Mouse (Mus musculus) kidney, adult 2 months (tissue): ENCODE data around the gene Cnot1. TPM values are rescaled to one million over a fixed set of nuclear protein-coding genes. Genes with fewer than 3 reads are reported as not detected.
"Not testable (repeated sequence)": the region's sequence is repeated elsewhere in the genome, so short reads cannot be mapped to it uniquely, and the experiment has no call there.

Source experiments
- DNase-seq: peaks from one replicate; pipeline ENCODE4 v3.0.0; 2021
- H3K27ac ChIP-seq: fragments of 200-500 bp; 2 replicates; pipeline ENCODE4 v1.5.1; 2012; ENCODE audit warnings: low read depth, low read length, control low read depth, inconsistent platforms; ENCODE audit not compliant: insufficient read depth
- H3K27me3 ChIP-seq: fragments of 200-500 bp; replicated peaks from 2 replicates; pipeline ENCODE4 v1.6.1; 2012; ENCODE audit warnings: mild to moderate bottlenecking, moderate library complexity, low read length, inconsistent platforms; ENCODE audit not compliant: control insufficient read depth, insufficient read depth
- H3K36me3 ChIP-seq: fragments of 200-500 bp; 2 replicates; pipeline ENCODE4 v1.6.1; 2012; ENCODE audit warnings: mild to moderate bottlenecking, moderate library complexity, low read length, inconsistent platforms; ENCODE audit not compliant: control insufficient read depth, insufficient read depth
- H3K4me1 ChIP-seq: fragments of 200-500 bp; 2 replicates; pipeline ENCODE4 v1.6.1; 2011; ENCODE audit warnings: low read length; ENCODE audit not compliant: control insufficient read depth, insufficient read depth
- H3K4me3 ChIP-seq: fragments of 200-500 bp; 2 replicates; pipeline ENCODE4 v1.5.1; 2011; ENCODE audit warnings: mild to moderate bottlenecking, low read depth, low read length, control low read depth; ENCODE audit not compliant: insufficient read depth
- CTCF ChIP-seq: fragments of 200-500 bp; conservative IDR thresholded peaks from 2 replicates; pipeline ENCODE4 v1.5.1; 2011; ENCODE audit warnings: low read depth, mild to moderate bottlenecking, control low read depth, low read length, moderate library complexity, mixed read lengths; ENCODE audit not compliant: insufficient read depth, insufficient read length
- POLR2A ChIP-seq: fragments of 200-500 bp; IDR thresholded peaks from one replicate; pipeline ENCODE4 v1.6.1; 2011; ENCODE audit warnings: low read depth, low read length, control low read depth
- WGBS: fragments of 180-500 bp; shearing (Covaris S2); methylation state at CpG from one replicate; pipeline ENCODE4 v1.1.7; 2018; 5-methylcytosine and 5-hydroxymethylcytosine counted together
- polyA plus RNA-seq: library from polyadenylated mRNA; depleted of rRNA; stranded (reverse); fragments of >200 nt; gene quantifications from 2 replicates; pipeline ENCODE4 v1.2.3, GENCODE M21; 2012

Gene Cnot1
- polyA plus RNA-seq, 1 experiment = 57.4 TPM

DNA sequence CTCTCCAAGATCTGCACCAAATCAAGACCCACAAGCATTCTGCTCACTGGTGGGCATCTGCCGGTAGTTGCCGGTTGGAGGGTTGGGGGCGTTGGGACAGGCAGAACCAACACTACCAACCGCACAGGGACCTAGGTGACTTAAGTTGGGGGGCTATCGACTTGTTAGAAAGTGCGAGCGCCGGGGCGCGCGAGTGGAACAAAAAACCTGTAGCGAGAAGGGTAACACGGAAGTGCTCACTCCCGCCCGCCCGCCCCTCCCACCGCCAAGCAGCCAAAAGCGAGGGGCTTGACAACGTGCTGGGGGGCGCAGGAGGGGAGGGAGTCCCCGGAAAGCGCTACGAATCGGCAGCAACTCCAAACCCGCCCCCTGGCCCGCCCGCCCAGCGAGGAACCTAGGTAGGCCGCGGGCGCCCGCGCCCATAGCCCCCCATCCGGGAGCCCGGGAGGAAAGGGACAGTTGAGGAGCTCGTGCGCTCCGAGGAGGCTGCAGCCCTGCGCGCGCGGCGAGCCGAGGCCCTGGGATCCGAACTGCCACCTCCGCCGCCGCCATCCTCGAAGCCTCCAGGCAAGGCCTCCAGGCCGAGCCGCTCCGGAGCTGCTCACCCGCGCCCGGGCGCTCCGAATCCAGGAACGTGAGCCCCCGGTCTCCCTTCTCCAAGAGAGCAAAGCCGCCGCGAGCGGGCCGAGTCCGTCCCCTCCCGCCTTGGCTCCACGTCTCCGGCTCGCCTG is 638 bp downstream of the Cnot1 start:
- peaks cover 13% of the 10 kb centered on the region for H3K4me1 ChIP-seq
- TF ChIP-seq CTCF (no peak), POLR2A (no peak)
- H3K27ac ChIP-seq = peak overlapping the region; percentile 82
- WGBS = under 1% methylated on average over 69 of the region's 69 CpGs
- H3K4me3 ChIP-seq = peak overlapping the region; percentile 95
- no peaks in the 10 kb centered on the region for H3K36me3 ChIP-seq
- no peaks in the 10 kb centered on the region for H3K27me3 ChIP-seq
- DNase-seq = no peak

DNA sequence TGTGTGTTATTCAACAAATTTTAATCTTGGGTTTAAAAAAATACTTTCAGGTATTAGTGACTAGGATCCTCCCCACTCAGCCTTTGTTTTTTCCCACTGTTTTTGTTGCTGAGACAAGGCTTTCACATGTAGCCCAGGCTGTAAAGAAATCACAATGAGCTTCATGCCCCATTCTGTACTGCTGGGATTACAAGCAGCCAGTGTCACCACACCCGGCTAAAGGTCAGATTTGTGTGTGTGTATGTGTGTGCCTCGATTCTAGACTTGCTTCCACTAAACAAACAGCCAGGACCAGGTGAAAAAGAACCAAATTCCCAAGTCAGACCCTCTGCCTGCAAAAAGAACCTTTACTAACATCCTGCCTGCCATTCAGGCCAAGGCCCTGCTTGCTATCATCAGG is 1.8 kb downstream of the Cnot1 start:
- 30% methylated on average over 2 of the region's 2 CpGs for WGBS
- no peaks in the 10 kb centered on the region for H3K27me3 ChIP-seq
- no peak overlapping the region for H3K27ac ChIP-seq
- H3K4me3 ChIP-seq = no peak overlapping the region
- DNase-seq = no peak
- no peak for TF ChIP-seq CTCF
- no peak for TF ChIP-seq POLR2A
- no peaks in the 10 kb centered on the region for H3K36me3 ChIP-seq
- peaks cover 13% of the 10 kb centered on the region for H3K4me1 ChIP-seq

DNA sequence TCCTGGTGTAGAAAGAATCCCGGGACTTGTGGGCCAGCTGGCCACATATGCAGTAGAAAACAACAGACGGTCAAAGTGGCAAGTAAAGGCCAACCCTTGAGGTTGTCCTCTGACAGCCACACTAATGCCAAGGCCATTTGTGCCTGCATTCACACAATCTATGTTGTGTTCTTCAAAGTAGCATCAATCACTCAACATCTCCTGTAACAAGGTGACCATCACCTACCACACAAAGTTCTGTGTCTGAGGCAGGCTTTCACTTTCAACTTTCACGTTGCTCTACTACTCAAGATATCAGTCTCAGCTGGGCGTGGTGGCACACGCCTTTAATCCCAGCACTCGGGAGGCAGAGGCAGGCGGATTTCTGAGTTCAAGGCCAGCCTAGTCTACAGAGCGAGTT is 5.0 kb downstream of the Cnot1 start:
- Histone ChIP-seq H3K4me3 (no peak overlapping the region), H3K27ac (no peak overlapping the region), H3K4me1 (peaks cover 16% of the 10 kb centered on the region), H3K36me3 (no peaks in the 10 kb centered on the region), H3K27me3 (no peaks in the 10 kb centered on the region)
- no peak for TF ChIP-seq CTCF
- no peak for TF ChIP-seq POLR2A
- WGBS = 78% methylated on average over 8 of the region's 8 CpGs
- DNase-seq = no peak

DNA sequence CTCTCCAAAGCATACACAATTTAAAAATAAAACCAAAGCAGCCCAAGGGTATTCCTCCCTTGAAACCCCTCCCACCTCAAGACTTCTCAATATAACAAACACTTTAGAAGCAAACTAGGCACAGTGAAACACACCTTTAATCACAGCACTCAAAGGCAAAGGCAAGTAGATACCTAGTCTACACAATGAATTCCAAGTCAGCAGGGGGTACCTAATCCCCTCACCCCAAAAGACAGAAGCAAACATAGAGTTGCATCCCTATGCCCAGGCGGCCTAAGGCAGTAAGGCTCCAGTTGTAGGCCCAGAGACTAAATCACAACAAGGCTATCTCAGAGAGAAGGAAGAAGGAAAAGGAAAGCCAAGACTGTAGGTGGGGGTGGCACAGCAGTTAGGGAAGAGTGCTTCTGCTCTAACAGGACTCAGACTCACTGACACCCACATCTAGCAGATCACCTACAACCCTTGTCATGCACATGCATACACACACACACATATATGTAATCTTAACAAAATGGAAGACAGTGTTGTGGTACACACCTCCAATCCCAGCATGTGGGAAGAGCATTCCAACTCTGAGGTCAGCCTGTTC is 5.7 kb downstream of the Cnot1 start:
- DNase-seq = no peak
- no peak overlapping the region for H3K27ac ChIP-seq
- 90% methylated on average over 1 of the region's 1 CpGs for WGBS
- H3K4me3 ChIP-seq = no peak overlapping the region
- TF ChIP-seq POLR2A (no peak), CTCF (no peak)
- H3K4me1 ChIP-seq = peaks cover 16% of the 10 kb centered on the region
- H3K36me3 ChIP-seq = no peaks in the 10 kb centered on the region
- no peaks in the 10 kb centered on the region for H3K27me3 ChIP-seq

DNA sequence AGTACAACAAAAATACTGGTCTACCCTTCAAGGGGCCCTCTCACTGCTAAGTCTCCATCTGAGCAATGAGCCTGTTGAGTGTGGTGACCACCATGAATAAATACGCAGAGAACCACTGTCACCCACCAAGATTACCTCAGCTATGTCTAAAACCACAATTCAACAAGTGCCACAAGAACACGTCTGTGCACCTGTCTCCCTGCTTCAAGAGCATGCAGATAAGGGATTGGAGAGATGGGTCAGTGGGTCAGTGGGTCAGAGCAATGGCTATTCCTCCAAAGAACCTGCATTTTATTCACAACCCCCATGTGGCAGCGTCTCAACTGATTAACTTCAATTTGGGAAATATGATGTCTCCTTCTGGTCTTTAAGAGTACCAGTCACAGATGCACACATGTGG is 6.9 kb downstream of the Cnot1 start:
- no peak for DNase-seq
- Histone ChIP-seq H3K27me3 (no peaks in the 10 kb centered on the region), H3K4me3 (no peak overlapping the region), H3K36me3 (no peaks in the 10 kb centered on the region), H3K4me1 (peaks cover 8% of the 10 kb centered on the region; the same call in 1 of the 2 replicates), H3K27ac (no peak overlapping the region)
- 83% methylated on average over 3 of the region's 3 CpGs for WGBS
- TF ChIP-seq POLR2A (no peak), CTCF (no peak)

DNA sequence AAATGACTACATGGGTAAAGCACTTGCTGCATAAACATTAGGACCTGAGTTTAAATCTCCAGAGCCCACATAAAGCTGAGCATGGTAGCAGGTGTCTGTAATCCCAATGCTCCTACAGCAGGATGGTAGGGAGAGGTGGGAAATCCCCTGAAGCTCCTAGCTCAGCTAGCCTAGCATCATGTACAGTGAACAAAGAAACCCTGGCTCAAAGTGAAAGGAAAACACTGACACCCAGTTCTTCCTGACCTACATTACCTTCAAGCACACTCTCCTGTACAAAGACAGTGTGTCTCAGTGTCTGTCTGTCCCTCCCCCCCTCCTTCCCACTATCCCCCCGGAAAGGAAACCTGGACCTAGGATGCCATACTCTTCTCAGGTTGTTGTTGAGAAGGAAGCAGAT is 7.4 kb downstream of the Cnot1 start:
- no peak for DNase-seq
- H3K27me3 ChIP-seq = no peaks in the 10 kb centered on the region
- no peak overlapping the region for H3K4me3 ChIP-seq
- no peak overlapping the region for H3K27ac ChIP-seq
- TF ChIP-seq POLR2A (no peak), CTCF (no peak)
- 69% methylated on average over 1 of the region's 1 CpGs for WGBS
- no peaks in the 10 kb centered on the region for H3K36me3 ChIP-seq
- H3K4me1 ChIP-seq = peaks cover 4% of the 10 kb centered on the region; the same call in 1 of the 2 replicates

DNA sequence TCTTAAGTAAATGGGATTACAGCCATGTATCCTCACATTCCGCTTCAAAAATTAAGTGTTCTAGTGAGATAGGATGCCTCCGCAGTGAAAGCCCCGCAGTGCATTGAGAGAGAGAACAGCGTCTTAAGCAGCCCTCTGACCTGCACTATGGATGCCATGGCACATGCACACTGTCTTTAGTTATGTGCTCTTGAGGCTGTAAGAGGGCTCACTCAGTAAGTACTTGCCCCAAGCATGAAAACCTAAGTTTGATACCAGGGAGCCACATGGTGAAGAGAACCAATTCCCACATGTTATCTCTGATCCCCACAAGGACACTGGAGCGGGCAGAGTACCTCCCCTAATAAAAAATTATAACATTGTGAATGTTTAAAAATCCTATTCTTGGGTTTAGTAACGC is 8.1 kb downstream of the Cnot1 start:
- TF ChIP-seq CTCF = no peak

DNA sequence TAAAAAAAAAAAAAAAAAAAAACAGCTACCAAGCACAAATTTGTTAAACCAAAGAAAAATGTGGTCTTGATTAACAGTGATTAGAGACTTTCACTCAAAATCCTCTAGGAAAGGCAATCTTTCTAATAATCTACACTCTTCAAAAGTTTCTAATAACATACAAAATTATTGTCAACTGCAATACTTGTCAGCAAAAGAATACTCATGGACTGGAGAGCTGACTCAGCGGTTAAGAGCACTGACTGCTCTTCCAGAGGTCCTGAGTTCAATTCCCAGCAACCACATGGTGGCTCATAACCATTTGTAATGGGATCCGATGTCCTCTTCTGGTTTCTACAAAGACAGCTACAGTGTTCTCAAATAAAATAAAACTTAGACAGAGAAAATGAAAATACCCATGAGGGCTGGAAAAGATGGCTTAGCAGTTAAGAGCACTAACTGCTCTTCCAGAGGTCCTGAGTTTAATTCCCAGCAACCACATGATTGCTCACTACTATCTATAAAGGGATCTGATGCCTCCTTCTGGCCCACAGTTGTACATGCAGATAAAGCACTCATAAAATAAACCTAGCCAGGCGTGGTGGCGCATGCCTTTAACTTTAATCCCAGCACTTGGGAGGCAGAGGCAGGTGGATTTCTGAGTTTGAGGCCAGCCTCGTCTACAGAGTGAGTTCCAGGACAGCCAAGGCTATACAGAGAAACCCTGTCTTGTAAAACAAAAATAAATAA is 11.8 kb downstream of the Cnot1 start:
- not testable (repeated sequence) for H3K36me3 ChIP-seq, H3K4me3 ChIP-seq, H3K27ac ChIP-seq, H3K27me3 ChIP-seq, DNase-seq, H3K4me1 ChIP-seq
- 97% methylated on average over 5 of the region's 5 CpGs for WGBS

More for the DNA sequence above, 8.1 kb downstream of the Cnot1 start:
- H3K4me3 ChIP-seq = no peak overlapping the region
- no peak for DNase-seq
- no peak overlapping the region for H3K27ac ChIP-seq
- H3K36me3 ChIP-seq = no peaks in the 10 kb centered on the region
- H3K4me1 ChIP-seq = peaks cover 3% of the 10 kb centered on the region; the same call in 1 of the 2 replicates
- no peaks in the 10 kb centered on the region for H3K27me3 ChIP-seq
- 82% methylated on average over 6 of the region's 6 CpGs for WGBS
